Mouse (Mus musculus) thymus, adult 2 months (tissue): ENCODE measurements around the gene Jarid2.

ENCODE experiments used
- CTCF ChIP-seq: fragments of 200-500 bp; IDR thresholded peaks from 2 replicates; pipeline ENCODE4 v1.5.1; 2012; ENCODE audit warnings: mild to moderate bottlenecking, control low read depth, low read length, moderate library complexity, borderline replicate concordance; ENCODE audit not compliant: control insufficient read depth, poor library complexity, insufficient read depth; ENCODE audit errors: extremely low read depth
- POLR2A ChIP-seq: fragments of 200-500 bp; IDR thresholded peaks from 2 replicates; pipeline ENCODE4 v1.6.1; 2012; ENCODE audit warnings: mild to moderate bottlenecking, low read length, control low read depth, moderate library complexity; ENCODE audit not compliant: control insufficient read depth, poor library complexity, insufficient read depth; ENCODE audit errors: extremely low read depth

DNA sequence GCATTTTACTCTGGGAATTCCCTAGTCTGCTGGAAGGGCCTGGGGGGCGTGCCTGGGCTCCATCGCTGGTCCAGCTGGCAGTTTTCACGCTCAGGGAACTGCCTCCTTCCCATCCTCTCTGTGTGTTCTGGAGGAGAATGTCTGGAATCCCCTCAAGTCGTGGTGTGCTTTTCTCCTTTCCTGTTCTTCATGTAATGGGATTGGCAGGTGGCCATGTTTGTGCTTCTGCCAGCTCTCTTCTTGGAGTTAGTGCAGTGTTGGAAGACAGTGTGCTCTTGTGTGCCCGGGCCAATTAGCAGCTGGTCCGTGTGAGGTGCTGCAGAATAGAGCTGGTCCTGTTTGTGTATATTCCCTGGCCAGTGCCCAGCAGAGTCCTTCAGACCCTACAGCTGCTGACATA lies 178.4 kb downstream of the Jarid2 start:
- no peak for TF ChIP-seq CTCF
- no peak for TF ChIP-seq POLR2A
